13 mouse cellular contexts compared by ENCODE assay signal in the genomic region with DNA sequence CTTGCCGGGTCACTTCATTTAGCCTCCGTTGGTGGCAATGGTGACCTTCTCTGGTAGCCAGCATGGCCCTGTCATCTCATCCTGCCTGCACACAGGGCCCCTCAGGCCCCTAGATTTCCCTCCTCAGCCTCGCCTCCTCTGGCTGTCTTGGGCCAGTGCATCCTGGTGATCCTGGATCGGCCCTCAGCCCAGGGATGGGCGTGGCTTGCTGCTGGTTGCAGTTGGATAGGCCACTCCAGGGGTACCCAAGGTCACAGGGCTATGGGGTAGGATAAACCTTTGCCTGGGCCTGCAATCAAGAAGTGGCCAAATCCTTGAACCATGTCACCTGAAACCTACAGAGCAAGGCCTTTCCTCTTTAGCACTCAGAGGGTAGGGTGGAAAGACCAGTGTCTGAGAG. TPM values are rescaled to one million over a fixed set of nuclear protein-coding genes. Genes with fewer than 3 reads are reported as not detected.
A peak's percentile ranks its signal among the peaks of the same experiment; 100 is the strongest.
DNase-seq lines count a peak whose midpoint lies in the region; ATAC-seq lines count a peak whose summit lies in the region.
"Had no signal": no experiment of that assay in that cellular context is flagged by ENCODE, and none has a peak within 500 bp of the region (broad histone marks: within the 10 kb centered on the region; RNA-seq: fewer than 3 reads in every experiment).

No protein-coding gene starts in this region.

- DNase-seq in intestine, embryonic 14.5 days (ENCODE audit: low spot score): no peak
- DNase-seq in ES-CJ7 (ENCODE audit: low read depth, low spot score): peak; percentile 80
- peak; percentile 58 to 87 for DNase-seq in kidney, postnatal 25 days
- no peak for DNase-seq in left cerebral cortex, adult 8-10 months (ENCODE audit: low spot score in 2 of 2)
- no peak for DNase-seq in cerebellum, postnatal 25 days
- DNase-seq: cerebellum, adult 9-11 months; heart, adult 18-20 months; heart, postnatal 10 days; liver; right cerebral cortex, postnatal 14 days had no signal

- H3K36me3 ChIP-seq in intestine, embryonic 14.5 days (ENCODE audit: control insufficient read depth, insufficient read depth, low read length): no peaks in the 10 kb centered on the region
- H3K36me3 ChIP-seq in intestine, embryonic 16.5 days (ENCODE audit: control insufficient read depth, insufficient read depth, low read length): 0 out of 2 replicates have a peak, but pooled peaks cover 2% of the 10 kb centered on the region

- H3K27ac ChIP-seq in intestine, embryonic 14.5 days (ENCODE audit: low read depth): no peak overlapping the region
- H3K27ac ChIP-seq in intestine, embryonic 16.5 days (ENCODE audit: low read length): no peak overlapping the region

- ATAC-seq in intestine, embryonic 14.5 days (replicated peaks; ENCODE audit: low FRiP score, low TSS enrichment, low read depth): 0 out of 2 replicates have a peak, but pooled peaks have one; percentile 13
- no peak for ATAC-seq in intestine, embryonic 16.5 days
- peak; percentile 50; the same call in 1 of the 2 replicates for ATAC-seq in erythroblast, adult 5-6 weeks (replicated peaks; ENCODE audit: low FRiP score, poor library complexity, severe bottlenecking)
- ATAC-seq: lung, postnatal 0 days had no signal

- H3K9me3 ChIP-seq in intestine, embryonic 14.5 days (ENCODE audit: control insufficient read depth, low read length): no peaks in the 10 kb centered on the region
- H3K9me3 ChIP-seq in intestine, embryonic 16.5 days (ENCODE audit: control insufficient read depth, low read length): no peaks in the 10 kb centered on the region

- no peaks in the 10 kb centered on the region for H3K27me3 ChIP-seq in intestine, embryonic 14.5 days (replicated peaks; ENCODE audit: control insufficient read depth, insufficient read depth, low read length)
- no peaks in the 10 kb centered on the region for H3K27me3 ChIP-seq in intestine, embryonic 16.5 days (replicated peaks; ENCODE audit: control insufficient read depth, insufficient read depth, low read length)

- H3K4me1 ChIP-seq in intestine, embryonic 14.5 days (replicated peaks; ENCODE audit: control insufficient read depth, insufficient read depth, low read length): peaks cover 17% of the 10 kb centered on the region
- peaks cover 36% of the 10 kb centered on the region for H3K4me1 ChIP-seq in intestine, embryonic 16.5 days (ENCODE audit: control insufficient read depth, insufficient read depth, low read length)

- H3K4me2 ChIP-seq in intestine, embryonic 14.5 days (ENCODE audit: low read length): no peak overlapping the region
- H3K4me2 ChIP-seq in intestine, embryonic 16.5 days (ENCODE audit: low read depth, low read length): no peak overlapping the region

- WGBS in intestine, embryonic 14.5 days: 58% methylated on average over 5 of the region's 5 CpGs
- WGBS in intestine, embryonic 16.5 days: 56% methylated on average over 5 of the region's 5 CpGs

- no peak overlapping the region for H3K4me3 ChIP-seq in intestine, embryonic 14.5 days (ENCODE audit: low read depth, low read length)
- no peak overlapping the region for H3K4me3 ChIP-seq in intestine, embryonic 16.5 days (ENCODE audit: low read length)

- no peak overlapping the region for H3K9ac ChIP-seq in intestine, embryonic 14.5 days (ENCODE audit: low read length)
- H3K9ac ChIP-seq in intestine, embryonic 16.5 days (ENCODE audit: low read depth, low read length): no peak overlapping the region

RNA-seq across cellular contexts. Expression of a gene that starts 26.4 kb away (rescaled TPM):
- 27.3 and 33.7 TPM in 2 replicates for polyA plus RNA-seq in intestine, embryonic 14.5 days (2014; fragmentation: Nextera tagmentation; extraction: Ambion mirVana)
- 20.2 and 21.8 TPM in 2 replicates for polyA plus RNA-seq in intestine, embryonic 16.5 days (2015; fragmentation: Nextera tagmentation; extraction: Ambion mirVana)
- total RNA-seq in erythroblast, adult 5-6 weeks (2015; ENCODE audit: low replicate concordance): 23.1 TPM in 1 of 2 replicates, not detected in the other
- 0.68 and 8.4 TPM in 2 replicates for total RNA-seq in erythroblast, adult 5-6 weeks (2017; ENCODE audit: low replicate concordance)
- total RNA-seq in left cerebral cortex, adult 8-10 months (2022): 10 to 100 TPM; 29.4 to 31.2 (median 30.5) TPM

RNA-seq across cellular contexts. Expression of a gene that starts 41.3 kb away (rescaled TPM):
- 909 and 955 TPM in 2 replicates for polyA plus RNA-seq in intestine, embryonic 14.5 days (2014; fragmentation: Nextera tagmentation; extraction: Ambion mirVana)
- 591 and 604 TPM in 2 replicates for polyA plus RNA-seq in intestine, embryonic 16.5 days (2015; fragmentation: Nextera tagmentation; extraction: Ambion mirVana)
- total RNA-seq in erythroblast, adult 5-6 weeks (2015; ENCODE audit: low replicate concordance): 515 and 525 TPM in 2 replicates
- total RNA-seq in erythroblast, adult 5-6 weeks (2017; ENCODE audit: low replicate concordance): 92.4 and 200 TPM in 2 replicates
- total RNA-seq in left cerebral cortex, adult 8-10 months (2022): 100 to 1,000 TPM; 323 to 368 (median 355) TPM

RNA-seq across cellular contexts. Expression of a gene that starts 54.5 kb away (rescaled TPM):
- polyA plus RNA-seq in intestine, embryonic 14.5 days (2014; fragmentation: Nextera tagmentation; extraction: Ambion mirVana): 2.1 and 2.5 TPM in 2 replicates
- polyA plus RNA-seq in intestine, embryonic 16.5 days (2015; fragmentation: Nextera tagmentation; extraction: Ambion mirVana): 2.2 and 2.3 TPM in 2 replicates
- total RNA-seq in erythroblast, adult 5-6 weeks (2015; ENCODE audit: low replicate concordance): 0.21 and 0.77 TPM in 2 replicates
- 0.94 TPM in 1 of 2 replicates, not detected in the other for total RNA-seq in erythroblast, adult 5-6 weeks (2017; ENCODE audit: low replicate concordance)
- total RNA-seq in left cerebral cortex, adult 8-10 months (2022): 10 to 100 TPM; 26.4 to 28.8 (median 27.1) TPM

Comparison
In these comparisons a context has a peak if more than half of its experiments do, and no peak if none do; other contexts are left out.
1. DNase-seq: peak in ES-CJ7 (single experiment) and kidney, postnatal 25 days (2 of 2); none in intestine, embryonic 14.5 days (single experiment), left cerebral cortex, adult 8-10 months (0 of 2) and cerebellum, postnatal 25 days (0 of 2).
2. RNA of a gene that starts 54.5 kb away (total RNA-seq): 26.4 to 28.8 TPM in left cerebral cortex, adult 8-10 months; 0.21 to 0.94 TPM in erythroblast, adult 5-6 weeks; every median in the first group is over 10 times any median in the second.